Mouse (Mus musculus) C2C12 (cell line): Measurements from ENCODE around the gene Ube2i.

Source experiments
- CTCF ChIP-seq: IDR thresholded peaks from one replicate; pipeline ENCODE4 v1.5.1; 2011; ENCODE audit not compliant: control insufficient read depth, insufficient read depth, insufficient read length
- FOSL1 ChIP-seq: IDR thresholded peaks from one replicate; pipeline ENCODE4 v1.8.0; 2011; ENCODE audit warnings: mild to moderate bottlenecking, low read length; ENCODE audit not compliant: poor library complexity, insufficient read depth, severe bottlenecking
- MAX ChIP-seq: IDR thresholded peaks from one replicate; pipeline ENCODE4 v1.6.1; 2011; ENCODE audit warnings: mild to moderate bottlenecking, control low read depth
- MYOG ChIP-seq: IDR thresholded peaks from one replicate; pipeline ENCODE4 v1.6.1; 2011; ENCODE audit not compliant: control insufficient read depth, insufficient read length; ENCODE audit errors: extremely low read depth
- USF1 ChIP-seq: IDR thresholded peaks from one replicate; pipeline ENCODE4 v1.6.1; 2011; ENCODE audit warnings: low read depth, mild to moderate bottlenecking, control low read depth, moderate library complexity

DNA sequence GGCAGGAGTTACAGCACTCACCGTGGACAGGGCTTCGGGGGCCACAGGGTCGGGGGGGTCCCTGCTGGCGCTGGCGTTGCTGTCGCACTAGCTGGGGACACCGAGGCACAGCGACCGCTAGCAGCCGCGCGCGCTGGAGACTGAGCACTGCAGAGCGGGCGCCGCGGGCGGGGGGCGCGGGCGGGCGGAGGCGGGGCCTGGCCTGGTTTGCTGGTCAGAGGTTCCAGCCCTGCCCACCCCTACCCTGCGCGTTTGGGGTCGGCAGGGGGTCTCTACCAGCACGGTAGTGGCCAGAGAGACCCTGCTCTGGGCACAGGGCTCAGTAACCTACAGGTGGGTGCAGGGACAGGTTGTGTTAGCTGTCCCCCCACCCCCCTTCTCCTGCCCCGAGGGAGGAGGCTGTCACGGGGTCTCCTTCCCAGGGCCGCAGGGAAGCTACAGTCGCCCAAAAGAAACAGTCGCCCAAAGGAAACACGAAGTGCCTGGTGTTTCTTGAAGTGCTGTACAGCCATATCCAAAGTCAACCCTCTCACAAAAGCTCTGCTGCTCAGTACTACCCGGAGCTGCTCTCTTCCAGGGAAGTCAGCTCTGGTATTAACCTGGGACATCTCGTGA, 18.2 kb downstream of the Ube2i start, which contains the start of gene Baiap3:
- TF ChIP-seq CTCF (no peak), FOSL1 (no peak), USF1 (no peak), MYOG (no peak), MAX (no peak)
